Mouse (Mus musculus) embryonic facial prominence, embryonic 11.5 days (tissue): ENCODE measurements around the gene Ice2. TPM values are rescaled to one million over a fixed set of nuclear protein-coding genes. Genes with fewer than 3 reads are reported as not detected.

Source experiments
- ATAC-seq: fragments of 200-750 bp; cut with Nextera tagmentation; replicated peaks from 2 replicates; pipeline ENCODE4 v1.8.0; 2017; ENCODE audit warnings: low read depth; ENCODE audit not compliant: insufficient number of reproducible peaks, low FRiP score, low TSS enrichment
- DNase-seq: peaks from one replicate; pipeline ENCODE4 v3.0.0-alpha.2; 2015; ENCODE audit warnings: low spot score
- H3K27ac ChIP-seq: fragments of 300-500 bp; sonication (generic); replicated peaks from 2 replicates; pipeline ENCODE4 v1.5.1; 2014; ENCODE audit warnings: mild to moderate bottlenecking, low read depth, low read length, control low read depth
- H3K27me3 ChIP-seq: fragments of 300-500 bp; sonication (generic); 2 replicates; pipeline ENCODE4 v1.6.1; 2014; ENCODE audit warnings: mild to moderate bottlenecking, low read length, moderate library complexity, mixed read lengths; ENCODE audit not compliant: control insufficient read depth, insufficient read depth
- H3K36me3 ChIP-seq: fragments of 300-500 bp; sonication (generic); replicated peaks from 2 replicates; pipeline ENCODE4 v1.6.1; 2014; ENCODE audit warnings: low read depth, mild to moderate bottlenecking, low read length, moderate library complexity, mixed read lengths; ENCODE audit not compliant: control insufficient read depth, insufficient read depth
- H3K4me1 ChIP-seq: fragments of 300-500 bp; sonication (generic); 2 replicates; pipeline ENCODE4 v1.6.1; 2014; ENCODE audit warnings: low read length, mixed read lengths; ENCODE audit not compliant: control insufficient read depth, insufficient read depth
- H3K4me2 ChIP-seq: fragments of 300-500 bp; sonication (generic); 2 replicates; pipeline ENCODE4 v1.6.1; 2014; ENCODE audit warnings: low read depth, mild to moderate bottlenecking, control low read depth, low read length, moderate library complexity
- H3K4me3 ChIP-seq: fragments of 300-500 bp; sonication (generic); 2 replicates; pipeline ENCODE4 v1.5.1; 2014; ENCODE audit warnings: low read depth, low read length, control low read depth
- H3K9ac ChIP-seq: fragments of 300-500 bp; sonication (generic); replicated peaks from 2 replicates; pipeline ENCODE4 v1.6.1; 2014; ENCODE audit warnings: mild to moderate bottlenecking, control low read depth, low read length
- H3K9me3 ChIP-seq: fragments of 300-500 bp; sonication (generic); replicated peaks from 2 replicates; pipeline ENCODE4 v1.6.1; 2016; ENCODE audit warnings: mild to moderate bottlenecking, low read length, inconsistent platforms, mixed read lengths; ENCODE audit not compliant: control insufficient read depth
- WGBS: fragments of 180-500 bp; shearing (Covaris S2); extraction: QIAGEN DNeasy Blood & Tissue Kit; methylation state at CpG from one replicate; pipeline ENCODE4 v1.1.7; 2014; 5-methylcytosine and 5-hydroxymethylcytosine counted together
- microRNA-seq: library from miRNA; unstranded; fragments of <30 nt; microRNA quantifications from one replicate; pipeline ENCODE4, GENCODE M21; 2016; ENCODE audit warnings: borderline number of aligned reads
- polyA plus RNA-seq: library from polyadenylated mRNA; unstranded; fragments of >200 nt; fragmentation: Nextera tagmentation; extraction: Ambion mirVana; gene quantifications from 2 replicates; pipeline ENCODE4 v1.2.1, GENCODE M21; 2014

Ice2 gene
- polyA plus RNA-seq, 1 experiment from 2014 or later, result 32.1 TPM

DNA sequence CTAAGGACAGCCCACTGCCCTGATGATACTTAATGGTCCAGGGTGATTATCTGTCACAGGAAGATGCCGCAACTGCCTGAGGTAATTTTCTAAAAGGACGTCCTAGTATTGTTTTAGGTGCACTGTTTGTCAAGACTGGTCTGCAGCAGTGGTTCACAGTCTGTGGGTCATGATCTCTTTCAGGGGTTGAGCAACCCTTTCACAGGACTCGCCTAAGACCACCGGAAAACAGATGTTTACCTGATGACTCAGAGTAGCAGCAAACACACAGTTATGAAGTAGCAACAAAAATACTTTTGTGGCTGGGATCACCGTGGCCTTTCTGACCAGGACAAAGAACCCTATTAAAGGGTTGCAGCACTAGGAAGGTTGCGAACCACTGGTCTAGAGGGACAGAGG lies 80.1 kb downstream of the Ice2 start:
- H3K4me2 ChIP-seq, result no peak overlapping the region
- DNase-seq (no peak), ATAC-seq (no peak)
- H3K27me3 ChIP-seq, result no peaks in the 10 kb centered on the region
- WGBS, result 41% methylated on average over 6 of the region's 6 CpGs
- no peaks in the 10 kb centered on the region for H3K4me1 ChIP-seq
- H3K27ac ChIP-seq, result no peak overlapping the region
- no peaks in the 10 kb centered on the region for H3K36me3 ChIP-seq
- H3K4me3 ChIP-seq, result no peak overlapping the region
- no peaks in the 10 kb centered on the region for H3K9me3 ChIP-seq
- no peak overlapping the region for H3K9ac ChIP-seq

DNA sequence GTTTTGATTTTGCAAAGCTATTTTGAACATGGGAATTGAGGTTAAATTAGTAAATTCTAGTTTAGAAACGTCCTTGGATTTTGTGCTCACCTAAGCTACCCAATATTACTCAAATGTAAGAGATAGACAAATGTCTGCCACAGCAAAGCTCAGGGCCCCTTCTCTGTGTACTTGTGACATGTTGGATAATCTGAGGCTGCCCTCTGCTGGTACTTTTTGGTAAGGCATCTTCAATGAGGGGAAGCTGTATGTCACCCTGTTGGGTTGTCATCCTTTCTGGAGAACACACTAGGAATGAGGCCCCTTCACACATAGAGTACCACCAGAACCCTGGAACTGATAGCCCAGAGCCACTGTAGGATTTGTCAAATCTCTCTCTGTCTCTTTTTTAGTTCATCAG lies 82.6 kb downstream of the Ice2 start:
- 3% methylated on average over 1 of the region's 1 CpGs for WGBS
- no peak overlapping the region for H3K9ac ChIP-seq
- ATAC-seq, result peak; percentile 46; the same call in 1 of the 2 replicates
- no peak overlapping the region for H3K4me3 ChIP-seq
- no peak overlapping the region for H3K27ac ChIP-seq
- no peaks in the 10 kb centered on the region for H3K36me3 ChIP-seq
- H3K27me3 ChIP-seq, result no peaks in the 10 kb centered on the region
- H3K4me1 ChIP-seq, result no peaks in the 10 kb centered on the region; the same call in 1 of the 2 replicates
- DNase-seq, result peak; percentile 90
- H3K4me2 ChIP-seq, result no peak overlapping the region
- H3K9me3 ChIP-seq, result no peaks in the 10 kb centered on the region

Small RNA genes within 50 kb of the gene (microRNA-seq; reads per million reads assigned to microRNA genes)
- gene Mir3109, result 1.4 reads per million

Other genes starting within 250 kb of the Ice2 start
- 288 and 316 TPM in 2 replicates for gene Anxa2, start 55.7 kb downstream of the Ice2 start, polyA plus RNA-seq